Mouse (Mus musculus): ENCODE results near the gene Gm10518. TPM values are rescaled to one million over a fixed set of nuclear protein-coding genes. Genes with fewer than 3 reads are reported as not detected.

Gm10518 gene
- 0.41 TPM in 1 of 2 replicates, not detected in the other for polyA plus RNA-seq (2014; fragmentation: Nextera tagmentation; extraction: Ambion mirVana)

DNA sequence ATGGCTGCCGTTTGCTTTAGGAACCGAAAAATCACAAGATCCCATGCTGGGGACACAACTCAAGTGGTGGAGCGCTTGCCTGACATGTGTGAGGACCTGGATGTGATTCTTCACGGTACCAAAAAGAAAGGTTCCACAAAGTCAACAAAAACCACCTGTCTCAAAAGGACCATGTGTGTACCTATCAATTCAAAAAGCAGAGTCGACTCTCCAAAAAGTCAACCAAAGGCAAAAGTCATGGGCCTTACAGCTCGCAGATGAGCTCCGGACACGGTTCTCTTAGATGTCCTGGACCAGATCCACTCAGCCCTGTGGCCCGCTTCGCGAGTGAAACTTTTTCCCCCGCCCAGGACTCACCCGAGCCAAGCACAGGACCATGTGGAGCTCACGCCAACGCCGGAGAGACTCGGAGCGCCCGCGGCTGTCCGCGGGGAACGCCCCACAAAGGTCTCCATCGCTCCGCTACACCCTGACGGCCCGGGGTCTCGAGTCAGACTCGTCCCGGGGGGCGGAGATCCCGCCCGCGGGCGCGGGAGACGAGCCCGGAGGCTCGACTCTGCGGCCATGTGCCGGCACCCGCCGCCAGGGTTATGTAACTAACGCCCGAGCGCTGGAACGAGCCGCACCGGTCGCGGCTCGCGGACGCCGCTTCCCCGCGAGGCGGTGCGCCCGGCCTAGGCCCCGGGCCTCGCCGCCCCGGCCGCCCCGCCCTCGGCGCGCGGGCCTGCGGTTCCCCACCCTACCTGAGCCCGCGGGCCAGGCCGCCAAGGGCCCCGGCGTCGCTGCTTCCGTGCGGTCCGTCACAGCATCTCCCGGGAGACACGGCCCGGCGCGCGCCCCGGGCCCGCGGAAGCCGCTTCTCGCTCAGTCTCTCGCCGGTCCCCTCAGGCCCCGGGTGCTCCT is at the start of gene Gm10518:
TSS of gene Gm10518 (plus strand) at position 767 of the 903 bp plus-strand sequence.
- Histone ChIP-seq H3K27ac (ENCODE audit: low read length) (peak within 1 kb of the TSS; percentile 99), H3K36me3 (ENCODE audit: control insufficient read depth, insufficient read depth, low read length) (peaks cover 11% of the 10 kb centered on the region), H3K9ac (replicated peaks; ENCODE audit: low read depth, low read length) (peak within 1 kb of the TSS; percentile 98), H3K9me3 (ENCODE audit: control insufficient read depth, low read depth, low read length) (no peaks in the 10 kb centered on the region), H3K4me1 (ENCODE audit: control insufficient read depth, insufficient read depth, low read length) (peaks cover 9% of the 10 kb centered on the region; the same call in 1 of the 2 replicates), H3K27me3 (ENCODE audit: control insufficient read depth, insufficient read depth, low read length) (no peaks in the 10 kb centered on the region), H3K4me2 (replicated peaks; ENCODE audit: low read depth, low read length) (peak within 1 kb of the TSS; percentile 70), H3K4me3 (ENCODE audit: low read depth, low read length) (peak within 1 kb of the TSS; percentile 95)
- ATAC-seq (ENCODE audit: insufficient number of reproducible peaks, insufficient read depth, low FRiP score, low read depth): peak; percentile 64
- under 1% methylated on average over 74 of the region's 94 CpGs for WGBS

DNA sequence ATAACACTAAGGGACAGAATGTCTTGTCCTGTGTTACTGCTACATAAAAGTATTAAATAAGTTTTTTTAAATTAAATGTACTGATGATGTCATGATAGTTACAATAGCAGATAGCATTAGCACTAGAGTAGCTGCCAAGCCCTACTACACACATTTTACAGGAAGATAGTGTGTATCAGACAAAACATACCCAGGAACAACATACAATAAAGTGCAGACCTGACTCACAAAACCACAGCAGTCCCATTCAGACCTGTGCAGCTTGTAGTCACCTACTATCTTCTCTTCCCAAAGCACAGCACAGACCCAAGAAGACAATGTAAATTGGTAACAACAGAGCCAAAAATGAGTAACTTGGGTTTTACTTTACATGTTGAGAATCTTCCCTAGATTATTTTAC is 46.7 kb upstream of the Gm10518 start:
- Histone ChIP-seq H3K36me3 (ENCODE audit: control insufficient read depth, insufficient read depth, low read length) (peaks cover 66% of the 10 kb centered on the region), H3K4me2 (replicated peaks; ENCODE audit: low read depth, low read length) (no peak overlapping the region), H3K27ac (ENCODE audit: low read length) (no peak overlapping the region), H3K9ac (replicated peaks; ENCODE audit: low read depth, low read length) (no peak overlapping the region), H3K9me3 (ENCODE audit: control insufficient read depth, low read depth, low read length) (no peaks in the 10 kb centered on the region), H3K4me3 (ENCODE audit: low read depth, low read length) (no peak overlapping the region), H3K4me1 (ENCODE audit: control insufficient read depth, insufficient read depth, low read length) (no peaks in the 10 kb centered on the region), H3K27me3 (ENCODE audit: control insufficient read depth, insufficient read depth, low read length) (no peaks in the 10 kb centered on the region)
- no peak for ATAC-seq (ENCODE audit: insufficient number of reproducible peaks, insufficient read depth, low FRiP score, low read depth)

- Histone ChIP-seq H3K4me3 (ENCODE audit: low read depth, low read length) (no peak overlapping the region), H3K9ac (replicated peaks; ENCODE audit: low read depth, low read length) (no peak overlapping the region), H3K4me2 (replicated peaks; ENCODE audit: low read depth, low read length) (no peak overlapping the region), H3K9me3 (ENCODE audit: control insufficient read depth, low read depth, low read length) (no peaks in the 10 kb centered on the region), H3K27me3 (ENCODE audit: control insufficient read depth, insufficient read depth, low read length) (no peaks in the 10 kb centered on the region), H3K27ac (ENCODE audit: low read length) (no peak overlapping the region), H3K36me3 (ENCODE audit: control insufficient read depth, insufficient read depth, low read length) (peaks cover 67% of the 10 kb centered on the region), H3K4me1 (ENCODE audit: control insufficient read depth, insufficient read depth, low read length) (no peaks in the 10 kb centered on the region)
- WGBS: 96% methylated on average over 5 of the region's 5 CpGs
- ATAC-seq (ENCODE audit: insufficient number of reproducible peaks, insufficient read depth, low FRiP score, low read depth): no peak
These were observed 43.1 kb upstream of the Gm10518 start for GRCm38 (mm10) chr1:179760086-179760485.

GRCm38 (mm10) chr1:179760553-179760952 is 42.6 kb upstream of the Gm10518 start:
- Histone ChIP-seq H3K27me3 (ENCODE audit: control insufficient read depth, insufficient read depth, low read length) (no peaks in the 10 kb centered on the region), H3K36me3 (ENCODE audit: control insufficient read depth, insufficient read depth, low read length) (peaks cover 67% of the 10 kb centered on the region), H3K4me3 (ENCODE audit: low read depth, low read length) (no peak overlapping the region), H3K4me1 (ENCODE audit: control insufficient read depth, insufficient read depth, low read length) (no peaks in the 10 kb centered on the region), H3K9ac (replicated peaks; ENCODE audit: low read depth, low read length) (no peak overlapping the region), H3K4me2 (replicated peaks; ENCODE audit: low read depth, low read length) (no peak overlapping the region), H3K27ac (ENCODE audit: low read length) (no peak overlapping the region), H3K9me3 (ENCODE audit: control insufficient read depth, low read depth, low read length) (no peaks in the 10 kb centered on the region)
- ATAC-seq (ENCODE audit: insufficient number of reproducible peaks, insufficient read depth, low FRiP score, low read depth): no peak
- WGBS: 94% methylated on average over 4 of the region's 4 CpGs

DNA sequence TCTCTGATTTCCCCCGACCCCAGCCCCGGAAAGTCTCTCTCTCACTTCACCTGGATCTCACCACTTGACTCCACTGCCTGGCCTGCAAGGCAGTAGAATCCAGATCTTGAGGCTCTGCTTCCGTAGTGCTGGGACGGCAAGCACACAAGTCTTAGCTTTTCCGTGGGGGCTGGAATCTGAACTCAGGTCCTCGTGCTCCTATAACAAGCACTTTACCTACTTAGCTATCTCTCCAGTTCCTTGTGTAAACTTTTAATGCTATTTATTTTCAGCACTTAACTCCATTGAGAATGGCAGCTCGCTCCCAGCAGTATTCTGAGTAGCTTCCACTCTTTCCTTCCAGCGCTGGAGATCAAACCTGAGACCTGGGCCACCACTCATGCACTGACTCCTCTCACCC is 26.3 kb upstream of the Gm10518 start:
- H3K4me1 ChIP-seq (ENCODE audit: control insufficient read depth, insufficient read depth, low read length): no peaks in the 10 kb centered on the region
- no peak for ATAC-seq (ENCODE audit: insufficient number of reproducible peaks, insufficient read depth, low FRiP score, low read depth)
- H3K4me2 ChIP-seq (replicated peaks; ENCODE audit: low read depth, low read length): no peak overlapping the region
- no peaks in the 10 kb centered on the region for H3K27me3 ChIP-seq (ENCODE audit: control insufficient read depth, insufficient read depth, low read length)
- peaks cover 78% of the 10 kb centered on the region for H3K36me3 ChIP-seq (ENCODE audit: control insufficient read depth, insufficient read depth, low read length)
- no peak overlapping the region for H3K27ac ChIP-seq (ENCODE audit: low read length)
- no peak overlapping the region for H3K4me3 ChIP-seq (ENCODE audit: low read depth, low read length)
- no peak overlapping the region for H3K9ac ChIP-seq (replicated peaks; ENCODE audit: low read depth, low read length)
- H3K9me3 ChIP-seq (ENCODE audit: control insufficient read depth, low read depth, low read length): no peaks in the 10 kb centered on the region
- WGBS: 83% methylated on average over 8 of the region's 8 CpGs

GRCm38 (mm10) chr1:179784098-179784497 is 19.1 kb upstream of the Gm10518 start:
- H3K4me1 ChIP-seq (ENCODE audit: control insufficient read depth, insufficient read depth, low read length): no peaks in the 10 kb centered on the region
- H3K9ac ChIP-seq (replicated peaks; ENCODE audit: low read depth, low read length): no peak overlapping the region
- H3K36me3 ChIP-seq (ENCODE audit: control insufficient read depth, insufficient read depth, low read length): peaks cover 78% of the 10 kb centered on the region
- no peak for ATAC-seq (ENCODE audit: insufficient number of reproducible peaks, insufficient read depth, low FRiP score, low read depth)
- no peak overlapping the region for H3K4me3 ChIP-seq (ENCODE audit: low read depth, low read length)
- whole genome bisulfite sequencing: 85% methylated on average over 4 of the region's 4 CpGs
- no peak overlapping the region for H3K27ac ChIP-seq (ENCODE audit: low read length)
- H3K4me2 ChIP-seq (replicated peaks; ENCODE audit: low read depth, low read length): no peak overlapping the region
- H3K9me3 ChIP-seq (ENCODE audit: control insufficient read depth, low read depth, low read length): no peaks in the 10 kb centered on the region
- H3K27me3 ChIP-seq (ENCODE audit: control insufficient read depth, insufficient read depth, low read length): no peaks in the 10 kb centered on the region

DNA sequence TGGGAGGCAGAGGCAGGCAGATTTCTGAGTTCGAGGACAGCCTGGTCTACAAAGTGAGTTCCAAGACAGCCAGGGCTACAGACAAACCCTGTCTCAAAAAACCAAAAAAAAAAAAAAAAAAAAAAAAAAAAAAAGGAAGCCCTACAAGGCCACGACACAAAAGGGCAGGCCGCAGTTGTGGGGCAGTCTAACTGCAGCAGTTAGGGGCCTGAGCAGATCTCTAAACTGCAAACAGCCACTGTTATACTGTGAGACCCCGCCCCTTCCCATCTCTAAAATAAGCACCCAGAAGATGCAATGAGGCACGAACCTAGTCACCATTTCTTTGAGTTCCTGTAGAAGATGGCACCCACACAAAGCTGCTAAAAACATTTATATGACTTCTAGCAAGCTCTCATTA is 17.7 kb upstream of the Gm10518 start:
- ATAC-seq (ENCODE audit: insufficient number of reproducible peaks, insufficient read depth, low FRiP score, low read depth): no peak
- Histone ChIP-seq H3K9ac (replicated peaks; ENCODE audit: low read depth, low read length) (no peak overlapping the region), H3K36me3 (ENCODE audit: control insufficient read depth, insufficient read depth, low read length) (peaks cover 79% of the 10 kb centered on the region), H3K27me3 (ENCODE audit: control insufficient read depth, insufficient read depth, low read length) (no peaks in the 10 kb centered on the region), H3K4me2 (replicated peaks; ENCODE audit: low read depth, low read length) (no peak overlapping the region), H3K4me3 (ENCODE audit: low read depth, low read length) (no peak overlapping the region), H3K4me1 (ENCODE audit: control insufficient read depth, insufficient read depth, low read length) (no peaks in the 10 kb centered on the region), H3K9me3 (ENCODE audit: control insufficient read depth, low read depth, low read length) (no peaks in the 10 kb centered on the region), H3K27ac (ENCODE audit: low read length) (no peak overlapping the region)
- WGBS: 89% methylated on average over 5 of the region's 5 CpGs

DNA sequence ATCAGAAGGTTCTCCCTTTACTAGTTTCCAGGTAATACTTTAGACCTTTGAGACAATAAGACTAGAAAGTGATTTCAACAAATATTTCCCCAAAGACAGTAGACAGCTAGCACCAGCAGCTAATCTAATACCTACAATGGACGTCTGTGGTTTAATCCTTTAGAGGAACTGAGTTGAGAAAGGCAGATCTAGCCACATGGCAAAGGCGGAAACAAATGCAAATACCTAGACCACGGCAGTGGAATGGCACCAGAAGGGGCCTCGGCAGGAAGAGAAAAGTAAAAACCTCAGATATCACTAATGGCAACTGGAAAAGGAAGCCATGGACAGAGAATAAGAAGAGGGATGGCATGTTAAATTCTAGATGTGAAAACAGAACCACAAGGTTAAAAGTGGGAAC is 15.9 kb upstream of the Gm10518 start:
- no peaks in the 10 kb centered on the region for H3K9me3 ChIP-seq (ENCODE audit: control insufficient read depth, low read depth, low read length)
- 83% methylated on average over 4 of the region's 4 CpGs for WGBS
- ATAC-seq (ENCODE audit: insufficient number of reproducible peaks, insufficient read depth, low FRiP score, low read depth): no peak
- no peaks in the 10 kb centered on the region for H3K4me1 ChIP-seq (ENCODE audit: control insufficient read depth, insufficient read depth, low read length)
- no peak overlapping the region for H3K9ac ChIP-seq (replicated peaks; ENCODE audit: low read depth, low read length)
- H3K27me3 ChIP-seq (ENCODE audit: control insufficient read depth, insufficient read depth, low read length): no peaks in the 10 kb centered on the region
- H3K27ac ChIP-seq (ENCODE audit: low read length): no peak overlapping the region
- peaks cover 78% of the 10 kb centered on the region for H3K36me3 ChIP-seq (ENCODE audit: control insufficient read depth, insufficient read depth, low read length)
- H3K4me2 ChIP-seq (replicated peaks; ENCODE audit: low read depth, low read length): no peak overlapping the region
- no peak overlapping the region for H3K4me3 ChIP-seq (ENCODE audit: low read depth, low read length)

Measured in stomach, embryonic 14.5 days (tissue).